Mouse (Mus musculus) ES-Bruce4 (cell line): ENCODE results near the gene Adamtsl4.

ENCODE experiments used
- CTCF ChIP-seq: IDR thresholded peaks from one replicate; pipeline ENCODE4 v1.8.1; 2011; ENCODE audit warnings: low read depth, low read length
- POLR2A ChIP-seq: IDR thresholded peaks from one replicate; pipeline ENCODE4 v1.8.1; 2011; ENCODE audit warnings: low read length; ENCODE audit not compliant: insufficient read depth

DNA sequence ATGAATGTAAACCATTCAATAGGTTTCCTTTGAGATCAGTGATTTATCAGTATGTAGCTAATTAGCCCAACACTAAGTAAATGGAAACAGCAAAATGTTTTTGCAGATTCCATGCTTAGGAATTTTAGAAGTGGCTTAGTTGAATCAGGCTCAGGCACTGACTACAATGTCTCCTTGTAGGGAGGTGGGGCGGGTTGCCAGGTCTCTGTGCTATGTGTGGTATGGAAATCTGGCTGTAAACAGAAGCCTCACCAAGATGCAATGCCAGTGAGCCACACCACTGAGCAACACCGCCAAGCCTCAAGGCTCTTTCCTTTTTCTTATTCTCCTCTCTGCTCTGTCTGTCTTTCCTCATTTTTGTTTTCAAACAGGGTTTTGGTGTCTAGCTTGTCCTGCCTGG, 41.2 kb upstream of the Adamtsl4 start:
- TF ChIP-seq POLR2A (no peak), CTCF (no peak)
